Mouse (Mus musculus): ENCODE results near the gene Sit1.

Gene Sit1

GRCm38 (mm10) chr4:43499407-43500333 is 16.1 kb upstream of the Sit1 start, which contains the start of gene Arhgef39:
Arhgef39 (minus strand) TSS chr4:43499695.
- peak; percentile 80 for DNase-seq (ENCODE audit: low read depth, low spot score)

GRCm38 (mm10) chr4:43498983-43499382 is 15.4 kb upstream of the Sit1 start:
- DNase-seq (ENCODE audit: low read depth, low spot score): peak; percentile 26

- DNase-seq (ENCODE audit: low read depth, low spot score): no peak
Observed at GRCm38 (mm10) chr4:43497946-43498345, 14.4 kb upstream of the Sit1 start.

GRCm38 (mm10) chr4:43497405-43497804 is 13.9 kb upstream of the Sit1 start:
- DNase-seq (ENCODE audit: low read depth, low spot score): no peak

GRCm38 (mm10) chr4:43496587-43496986 is 13.1 kb upstream of the Sit1 start:
- no peak for DNase-seq (ENCODE audit: low read depth, low spot score)

GRCm38 (mm10) chr4:43493846-43494240 is 10.3 kb upstream of the Sit1 start:
- no peak for DNase-seq (ENCODE audit: low read depth, low spot score)

- DNase-seq (ENCODE audit: low read depth, low spot score): peak; percentile 95
Observed at GRCm38 (mm10) chr4:43493186-43493845, 9.8 kb upstream of the Sit1 start.

- DNase-seq (ENCODE audit: low read depth, low spot score): peak; percentile 99
Observed at GRCm38 (mm10) chr4:43492821-43493185, 9.3 kb upstream of the Sit1 start, which contains the start of gene Ccdc107. Ccdc107 (plus strand) TSS chr4:43492900.

GRCm38 (mm10) chr4:43492101-43492820 is 8.7 kb upstream of the Sit1 start:
- DNase-seq (ENCODE audit: low read depth, low spot score): no peak

- DNase-seq (ENCODE audit: low read depth, low spot score): no peak
Observed at GRCm38 (mm10) chr4:43490801-43491200, 7.3 kb upstream of the Sit1 start.

- DNase-seq (ENCODE audit: low read depth, low spot score): no peak
Observed at GRCm38 (mm10) chr4:43489611-43490010, 6.1 kb upstream of the Sit1 start.

GRCm38 (mm10) chr4:43485666-43486065 is 2.1 kb upstream of the Sit1 start:
- DNase-seq (ENCODE audit: low read depth, low spot score): peak; percentile 36

GRCm38 (mm10) chr4:43482591-43482990 is 943 bp downstream of the Sit1 start:
- DNase-seq (ENCODE audit: low read depth, low spot score): peak; percentile 39

GRCm38 (mm10) chr4:43481894-43482456 is 1.6 kb downstream of the Sit1 start:
- peak; percentile 81 for DNase-seq (ENCODE audit: low read depth, low spot score)

- DNase-seq (ENCODE audit: low read depth, low spot score): no peak
Observed at GRCm38 (mm10) chr4:43480985-43481384, 2.5 kb downstream of the Sit1 start.

GRCm38 (mm10) chr4:43478906-43479832 is 4.4 kb downstream of the Sit1 start:
- DNase-seq (ENCODE audit: low read depth, low spot score): peak; percentile 80

- DNase-seq (ENCODE audit: low read depth, low spot score): no peak
Observed at GRCm38 (mm10) chr4:43478534-43478858, 5.0 kb downstream of the Sit1 start.

GRCm38 (mm10) chr4:43477857-43478533 is 5.5 kb downstream of the Sit1 start:
- peak; percentile 93 for DNase-seq (ENCODE audit: low read depth, low spot score)

- peak; percentile 44 for DNase-seq (ENCODE audit: low read depth, low spot score)
Observed at GRCm38 (mm10) chr4:43476604-43477003, 6.9 kb downstream of the Sit1 start.

GRCm38 (mm10) chr4:43473636-43474035 is 9.9 kb downstream of the Sit1 start:
- DNase-seq (ENCODE audit: low read depth, low spot score): peak; percentile 37

All from CD4-positive helper T cell, adult 2 months (primary cell).